9 mouse cellular contexts compared by ENCODE assay signal in the genomic region with DNA sequence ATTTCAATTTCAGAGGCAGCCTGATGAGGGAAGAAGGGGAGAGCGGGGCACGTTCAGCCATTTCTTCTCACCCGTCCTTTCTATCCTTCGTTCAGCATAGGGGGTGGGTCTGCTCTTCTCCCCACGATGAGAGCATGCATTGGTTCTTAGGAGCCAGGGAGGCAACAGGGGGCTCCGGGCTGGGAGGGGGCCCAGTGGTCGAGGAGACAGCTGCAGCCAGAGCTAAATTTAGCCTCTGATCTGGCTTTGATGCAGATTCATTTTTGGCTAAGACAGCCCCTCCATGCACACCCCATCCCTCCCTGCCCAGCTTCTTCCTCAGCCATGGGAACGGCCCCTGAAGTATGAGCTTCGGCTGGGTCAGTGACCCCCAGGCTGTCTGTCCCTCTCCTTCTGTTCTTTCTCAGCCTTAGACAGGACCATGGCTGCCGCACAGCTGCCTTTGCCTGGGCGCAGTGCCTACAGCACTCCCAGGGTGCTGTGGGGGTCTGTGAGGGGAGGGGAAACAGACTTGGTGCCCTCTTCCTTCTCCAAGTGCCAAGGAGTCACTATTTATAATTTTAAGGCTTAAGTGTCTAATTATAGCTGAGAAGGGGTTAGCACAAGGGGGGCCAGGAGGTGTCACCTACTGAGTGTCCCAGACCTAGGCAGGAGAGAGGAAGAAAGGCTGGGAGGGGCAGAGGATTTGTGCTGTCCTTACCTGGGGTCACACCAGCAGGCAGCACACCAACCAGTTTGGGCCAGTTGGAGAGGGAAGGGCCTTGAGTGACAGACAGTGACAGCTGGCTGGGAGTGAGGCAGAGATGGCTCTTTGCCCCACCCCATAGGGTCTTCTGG. TPM values are rescaled to one million over a fixed set of nuclear protein-coding genes. Genes with fewer than 3 reads are reported as not detected.
DNase-seq lines count a peak whose midpoint lies in the region; ATAC-seq and TF ChIP-seq lines count a peak whose summit lies in the region.
"Had no signal": no experiment of that assay in that cellular context is flagged by ENCODE, and none has a peak within 500 bp of the region (broad histone marks: within the 10 kb centered on the region; RNA-seq: fewer than 3 reads in every experiment).

No protein-coding gene starts in this region.

- H3K27ac ChIP-seq in limb, embryonic 13.5 days, result peak overlapping the region; percentile 39; the same call in 1 of the 2 replicates
- H3K27ac ChIP-seq in stomach, postnatal 0 days (replicated peaks), result no peak overlapping the region
- H3K27ac ChIP-seq: kidney, postnatal 0 days had no signal

- H3K36me3 ChIP-seq in limb, embryonic 13.5 days, result peaks cover 50% of the 10 kb centered on the region
- H3K36me3 ChIP-seq in stomach, postnatal 0 days (ENCODE audit: control insufficient read depth, insufficient read depth, low read length), result peaks cover 5% of the 10 kb centered on the region; the same call in 1 of the 2 replicates

- peak overlapping the region; percentile 86 for H3K4me2 ChIP-seq in limb, embryonic 13.5 days (replicated peaks)
- no peak overlapping the region; the same call in 1 of the 2 replicates for H3K4me2 ChIP-seq in stomach, postnatal 0 days (replicated peaks; ENCODE audit: low read depth)

- TF ChIP-seq CTCF in stomach, postnatal 0 days (IDR thresholded peaks at IDR 0.05; ENCODE audit: low read depth), result no peak

- H3K9me3 ChIP-seq in limb, embryonic 13.5 days, result no peaks in the 10 kb centered on the region
- H3K9me3 ChIP-seq in stomach, postnatal 0 days (ENCODE audit: control insufficient read depth, low read length), result no peaks in the 10 kb centered on the region

- H3K27me3 ChIP-seq in limb, embryonic 13.5 days, result no peaks in the 10 kb centered on the region
- no peaks in the 10 kb centered on the region for H3K27me3 ChIP-seq in stomach, postnatal 0 days (ENCODE audit: control insufficient read depth, insufficient read depth, low read length)

- peak overlapping the region; percentile 31; the same call in 1 of the 2 replicates for H3K9ac ChIP-seq in limb, embryonic 13.5 days
- H3K9ac ChIP-seq in stomach, postnatal 0 days (ENCODE audit: low read length), result 0 out of 2 replicates have a peak overlapping the region, but pooled peaks have one; percentile 13

- peak; percentile 32 for DNase-seq in retina, postnatal 1 day
- DNase-seq in retina, embryonic 14.5 days (ENCODE audit: low spot score), result no peak
- peak; percentile 76 for DNase-seq in gastrocnemius, postnatal 10 days
- no peak for DNase-seq in stomach, postnatal 0 days (ENCODE audit: low spot score)
- DNase-seq in embryo, embryonic 10 days (ENCODE audit: low spot score), result no peak
- DNase-seq in right cerebral cortex, postnatal 4 days, result no peak
- DNase-seq in frontal cortex, adult 2 months (ENCODE audit: extremely low spot score in 1 of 2, low spot score in 1 of 2), result no peak

- TF ChIP-seq EP300 in stomach, postnatal 0 days (optimal IDR thresholded peaks at IDR 0.05), result no peak

- H3K4me3 ChIP-seq in limb, embryonic 13.5 days, result peak overlapping the region; percentile 92; the same call in 1 of the 2 replicates
- no peak overlapping the region for H3K4me3 ChIP-seq in stomach, postnatal 0 days (ENCODE audit: low read depth, low read length)

- peaks cover 34% of the 10 kb centered on the region for H3K4me1 ChIP-seq in limb, embryonic 13.5 days
- H3K4me1 ChIP-seq in stomach, postnatal 0 days (replicated peaks; ENCODE audit: control insufficient read depth, insufficient read depth), result peaks cover 9% of the 10 kb centered on the region

- 55% methylated on average over 11 of the region's 11 CpGs for WGBS in limb, embryonic 13.5 days
- 54% methylated on average over 11 of the region's 11 CpGs for WGBS in stomach, postnatal 0 days

- peak; percentile 17; the same call in 1 of the 2 replicates for ATAC-seq in limb, embryonic 13.5 days (ENCODE audit: low FRiP score, low read depth)
- no peak for ATAC-seq in stomach, postnatal 0 days (ENCODE audit: low FRiP score, low TSS enrichment)

RNA-seq across cellular contexts. Expression of a gene that starts 3.4 kb away (rescaled TPM):
- total RNA-seq in gastrocnemius, postnatal 10 days (2021), result 100 to 1,000 TPM; 103 to 123 TPM
- 11.1 and 11.7 TPM in 2 replicates for polyA plus RNA-seq in limb, embryonic 13.5 days (2015; fragmentation: Nextera tagmentation; extraction: Ambion mirVana)
- polyA plus RNA-seq in stomach, postnatal 0 days (2015; fragmentation: Nextera tagmentation; extraction: Ambion mirVana), result 1.7 and 2.2 TPM in 2 replicates
- polyA plus RNA-seq in frontal cortex, adult 2 months (2012; rRNA removed), result 34.6 and 35.8 TPM in 2 replicates

RNA-seq across cellular contexts. Expression of a gene that starts 21.5 kb away (rescaled TPM):
- 1 to 10 TPM; 1.8 to 2.3 TPM for total RNA-seq in gastrocnemius, postnatal 10 days (2021)
- 2.6 and 3.1 TPM in 2 replicates for polyA plus RNA-seq in limb, embryonic 13.5 days (2015; fragmentation: Nextera tagmentation; extraction: Ambion mirVana)
- polyA plus RNA-seq in stomach, postnatal 0 days (2015; fragmentation: Nextera tagmentation; extraction: Ambion mirVana), result 5.0 and 5.3 TPM in 2 replicates
- polyA plus RNA-seq in frontal cortex, adult 2 months (2012; rRNA removed), result 4.0 and 5.9 TPM in 2 replicates

RNA-seq across cellular contexts. Expression of a gene that starts 29.7 kb away (rescaled TPM):
- 1 to 10 TPM; 6.0 to 6.7 TPM for total RNA-seq in gastrocnemius, postnatal 10 days (2021)
- 19.1 and 19.6 TPM in 2 replicates for polyA plus RNA-seq in limb, embryonic 13.5 days (2015; fragmentation: Nextera tagmentation; extraction: Ambion mirVana)
- 9.6 and 10.1 TPM in 2 replicates for polyA plus RNA-seq in stomach, postnatal 0 days (2015; fragmentation: Nextera tagmentation; extraction: Ambion mirVana)
- 20.2 and 21.2 TPM in 2 replicates for polyA plus RNA-seq in frontal cortex, adult 2 months (2012; rRNA removed)

RNA-seq across cellular contexts. Expression of a gene that starts 29.8 kb away (rescaled TPM):
- total RNA-seq in gastrocnemius, postnatal 10 days (2021), result 10 to 100 TPM; 35.5 to 40.8 TPM
- polyA plus RNA-seq in limb, embryonic 13.5 days (2015; fragmentation: Nextera tagmentation; extraction: Ambion mirVana), result 82.4 and 84.4 TPM in 2 replicates
- polyA plus RNA-seq in stomach, postnatal 0 days (2015; fragmentation: Nextera tagmentation; extraction: Ambion mirVana), result 39.5 and 42.9 TPM in 2 replicates
- 118 and 124 TPM in 2 replicates for polyA plus RNA-seq in frontal cortex, adult 2 months (2012; rRNA removed)

RNA-seq across cellular contexts. Expression of a gene that starts 39.4 kb away (rescaled TPM):
- 100 to 1,000 TPM; 423 to 469 TPM for total RNA-seq in gastrocnemius, postnatal 10 days (2021)
- 1.9 and 2.5 TPM in 2 replicates for polyA plus RNA-seq in limb, embryonic 13.5 days (2015; fragmentation: Nextera tagmentation; extraction: Ambion mirVana)
- 0.70 and 1.0 TPM in 2 replicates for polyA plus RNA-seq in stomach, postnatal 0 days (2015; fragmentation: Nextera tagmentation; extraction: Ambion mirVana)
- 0.98 and 2.4 TPM in 2 replicates for polyA plus RNA-seq in frontal cortex, adult 2 months (2012; rRNA removed)

Comparison
In these comparisons a context has a peak if more than half of its experiments do, and no peak if none do; other contexts are left out.
1. DNase-seq: peak in retina, postnatal 1 day (single experiment) and gastrocnemius, postnatal 10 days (single experiment); none in retina, embryonic 14.5 days (single experiment), stomach, postnatal 0 days (single experiment), embryo, embryonic 10 days (single experiment), right cerebral cortex, postnatal 4 days (single experiment) and frontal cortex, adult 2 months (0 of 2).